Mouse (Mus musculus): ENCODE results near the gene Mtus2. TPM values are rescaled to one million over a fixed set of nuclear protein-coding genes. Genes with fewer than 3 reads are reported as not detected.

Gene Mtus2
- polyA plus RNA-seq, 1 experiment from 2014 or later, result 15.8 TPM

DNA sequence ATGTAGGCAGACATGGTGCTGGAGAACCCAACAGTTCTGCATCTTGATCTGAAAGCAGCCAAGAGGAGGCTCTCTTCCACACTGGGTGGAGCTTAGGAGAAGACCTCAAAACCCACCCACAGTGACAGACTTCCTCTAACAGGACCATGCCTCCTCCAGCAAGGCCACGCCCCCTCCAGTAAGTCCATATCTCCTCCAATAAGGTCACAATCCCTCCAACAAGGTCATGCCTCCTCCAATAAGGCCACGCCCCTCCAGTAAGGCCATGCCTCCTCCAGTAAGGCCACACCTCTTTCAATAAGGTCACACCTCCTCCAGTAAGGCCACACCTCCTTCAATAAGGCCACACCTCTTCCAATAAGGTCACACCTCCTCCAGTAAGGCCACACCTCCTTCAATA, 288.3 kb downstream of the Mtus2 start:
- H3K4me1 ChIP-seq (replicated peaks; ENCODE audit: control insufficient read depth, insufficient read depth, low read length), result no peaks in the 10 kb centered on the region
- H3K27ac ChIP-seq (ENCODE audit: low read depth, low read length), result no peak overlapping the region
- H3K9me3 ChIP-seq (ENCODE audit: control insufficient read depth), result 0 out of 2 replicates have a peak, but pooled peaks cover 3% of the 10 kb centered on the region
- ATAC-seq, result no peak
- no peak overlapping the region for H3K9ac ChIP-seq (ENCODE audit: low read depth, low read length)
- TF ChIP-seq CTCF (IDR thresholded peaks at IDR 0.05; ENCODE audit: low read depth), result no peak
- no peak overlapping the region for H3K4me2 ChIP-seq (replicated peaks; ENCODE audit: low read depth)
- H3K4me3 ChIP-seq (ENCODE audit: low read depth, low read length), result no peak overlapping the region
- WGBS, result 86% methylated on average over 2 of the region's 2 CpGs
- no peaks in the 10 kb centered on the region for H3K36me3 ChIP-seq (ENCODE audit: control insufficient read depth, insufficient read depth)
- no peaks in the 10 kb centered on the region for H3K27me3 ChIP-seq (replicated peaks; ENCODE audit: control insufficient read depth, insufficient read depth, low read length)

DNA sequence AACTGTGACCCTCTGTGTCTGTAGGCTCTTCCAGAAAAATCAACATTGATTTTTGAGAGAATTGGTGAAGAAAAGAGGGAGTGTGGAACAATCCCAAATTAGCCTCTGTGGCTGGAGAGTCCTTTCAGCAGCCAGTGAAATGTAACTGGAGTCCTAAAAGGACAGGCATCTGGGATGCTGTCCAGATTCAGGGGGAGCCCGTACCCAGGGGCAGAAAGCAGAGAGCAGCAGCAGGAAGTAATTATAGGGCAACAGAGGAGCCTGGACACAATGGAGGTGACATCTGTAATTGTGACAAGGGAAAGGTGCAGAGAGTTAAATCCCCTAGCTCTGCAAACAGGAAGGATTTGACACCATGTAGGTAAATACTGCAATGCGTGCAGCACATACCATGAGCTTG, 291.1 kb downstream of the Mtus2 start:
- 51% methylated on average over 2 of the region's 2 CpGs for WGBS
- Histone ChIP-seq H3K27me3 (replicated peaks; ENCODE audit: control insufficient read depth, insufficient read depth, low read length) (no peaks in the 10 kb centered on the region), H3K36me3 (ENCODE audit: control insufficient read depth, insufficient read depth) (no peaks in the 10 kb centered on the region), H3K27ac (ENCODE audit: low read depth, low read length) (no peak overlapping the region), H3K4me1 (replicated peaks; ENCODE audit: control insufficient read depth, insufficient read depth, low read length) (no peaks in the 10 kb centered on the region), H3K4me3 (ENCODE audit: low read depth, low read length) (no peak overlapping the region), H3K9ac (ENCODE audit: low read depth, low read length) (no peak overlapping the region), H3K4me2 (replicated peaks; ENCODE audit: low read depth) (no peak overlapping the region), H3K9me3 (ENCODE audit: control insufficient read depth) (0 out of 2 replicates have a peak, but pooled peaks cover 3% of the 10 kb centered on the region)
- no peak for ATAC-seq
- no peak for TF ChIP-seq CTCF (IDR thresholded peaks at IDR 0.05; ENCODE audit: low read depth)

DNA sequence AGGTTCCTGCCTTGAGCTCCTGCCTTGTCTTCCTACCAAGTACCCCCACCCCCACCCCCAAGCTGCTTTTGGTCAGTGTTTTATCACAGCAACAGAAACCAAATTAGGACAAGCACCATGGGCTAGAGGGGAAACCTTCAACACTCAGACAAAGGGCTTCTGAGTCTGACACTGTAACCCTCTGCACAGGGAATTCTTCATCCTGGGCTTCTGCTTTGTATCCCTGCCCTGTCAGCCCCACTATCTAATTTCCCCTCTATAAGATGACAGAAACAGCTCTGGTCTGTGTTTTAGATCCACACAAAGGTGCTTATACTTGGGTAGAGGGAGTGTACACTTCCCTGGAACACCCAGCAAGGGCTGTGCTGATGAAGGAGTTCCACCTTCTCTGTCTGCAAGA, 294.7 kb downstream of the Mtus2 start:
- no peak for ATAC-seq
- Histone ChIP-seq H3K4me3 (ENCODE audit: low read depth, low read length) (no peak overlapping the region), H3K27ac (ENCODE audit: low read depth, low read length) (no peak overlapping the region), H3K4me1 (replicated peaks; ENCODE audit: control insufficient read depth, insufficient read depth, low read length) (no peaks in the 10 kb centered on the region), H3K9ac (ENCODE audit: low read depth, low read length) (no peak overlapping the region), H3K36me3 (ENCODE audit: control insufficient read depth, insufficient read depth) (no peaks in the 10 kb centered on the region), H3K4me2 (replicated peaks; ENCODE audit: low read depth) (no peak overlapping the region), H3K9me3 (ENCODE audit: control insufficient read depth) (no peaks in the 10 kb centered on the region), H3K27me3 (replicated peaks; ENCODE audit: control insufficient read depth, insufficient read depth, low read length) (no peaks in the 10 kb centered on the region)
- no peak for TF ChIP-seq CTCF (IDR thresholded peaks at IDR 0.05; ENCODE audit: low read depth)

DNA sequence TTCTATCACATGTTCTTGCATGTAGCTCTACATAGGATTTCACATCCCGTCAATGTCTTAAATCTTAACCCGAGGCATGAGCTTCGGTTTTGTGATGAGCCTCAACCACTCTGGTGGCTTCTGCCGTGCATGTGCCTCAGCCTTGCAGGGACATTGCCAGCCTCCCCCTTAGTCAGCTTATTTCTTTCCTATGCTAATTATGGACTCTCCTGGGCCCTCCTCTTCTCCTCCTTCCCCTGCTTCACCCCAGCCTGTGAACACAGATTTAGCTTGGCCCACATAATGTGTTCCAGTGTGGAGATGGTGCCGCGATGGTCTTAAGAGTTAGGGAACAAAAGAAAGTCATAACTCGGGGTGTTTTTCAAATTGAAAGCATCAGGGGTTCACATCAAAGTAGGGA, 304.9 kb downstream of the Mtus2 start:
- no peak overlapping the region for H3K4me3 ChIP-seq (ENCODE audit: low read depth, low read length)
- no peaks in the 10 kb centered on the region for H3K9me3 ChIP-seq (ENCODE audit: control insufficient read depth)
- no peak overlapping the region for H3K27ac ChIP-seq (ENCODE audit: low read depth, low read length)
- no peak overlapping the region for H3K4me2 ChIP-seq (replicated peaks; ENCODE audit: low read depth)
- 84% methylated on average over 7 of the region's 7 CpGs for WGBS
- ATAC-seq, result no peak
- TF ChIP-seq CTCF (IDR thresholded peaks at IDR 0.05; ENCODE audit: low read depth), result no peak
- H3K9ac ChIP-seq (ENCODE audit: low read depth, low read length), result no peak overlapping the region
- 0 out of 2 replicates have a peak, but pooled peaks cover 2% of the 10 kb centered on the region for H3K27me3 ChIP-seq (replicated peaks; ENCODE audit: control insufficient read depth, insufficient read depth, low read length)
- H3K36me3 ChIP-seq (ENCODE audit: control insufficient read depth, insufficient read depth), result no peaks in the 10 kb centered on the region
- H3K4me1 ChIP-seq (replicated peaks; ENCODE audit: control insufficient read depth, insufficient read depth, low read length), result no peaks in the 10 kb centered on the region

DNA sequence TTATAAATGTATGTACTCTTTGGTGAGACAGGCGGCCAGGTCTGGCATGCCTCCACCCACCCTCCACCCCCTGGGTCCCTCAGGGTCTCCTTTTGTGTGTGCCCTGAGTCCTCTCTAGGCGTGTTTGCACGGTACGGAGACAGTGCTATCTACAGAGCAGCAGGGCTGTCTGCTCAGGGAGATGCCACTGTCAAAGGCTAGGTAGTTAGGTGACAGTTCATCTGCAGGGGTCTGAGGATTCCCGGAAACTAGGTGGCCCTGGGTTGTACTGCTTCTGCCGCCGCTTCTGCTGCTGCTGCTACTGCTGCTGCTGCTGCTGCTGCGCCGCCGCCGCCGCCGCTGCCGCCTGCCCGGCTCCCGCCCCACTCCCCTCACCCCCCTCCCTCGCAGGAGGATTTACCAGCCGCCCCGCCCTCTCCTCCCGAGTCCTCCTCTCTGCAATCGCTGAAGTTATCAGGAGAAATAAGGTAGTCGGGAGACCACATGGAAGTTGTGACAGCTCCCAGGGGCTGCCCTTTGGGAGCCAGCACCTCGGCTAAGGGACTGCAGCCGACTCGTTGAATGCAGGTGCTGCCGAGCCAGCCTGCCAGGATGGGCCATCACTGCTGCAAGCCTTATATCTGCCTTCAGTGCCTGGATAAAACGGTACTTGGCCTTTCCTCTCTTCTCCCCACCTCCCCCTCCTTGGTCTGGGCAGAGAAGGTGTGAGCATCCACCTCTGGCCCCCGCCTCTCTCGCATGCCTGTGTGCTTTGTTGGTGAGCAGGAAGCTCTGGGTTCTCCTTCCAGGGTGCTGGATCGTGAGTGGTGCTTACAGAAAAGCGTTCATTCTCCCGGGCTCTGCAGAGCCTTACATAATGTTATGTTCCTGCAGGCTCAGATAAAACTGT, 307.9 kb downstream of the Mtus2 start:
- Histone ChIP-seq H3K9me3 (ENCODE audit: control insufficient read depth) (no peaks in the 10 kb centered on the region), H3K27ac (ENCODE audit: low read depth, low read length) (no peak overlapping the region), H3K4me3 (ENCODE audit: low read depth, low read length) (peak overlapping the region; percentile 46), H3K9ac (ENCODE audit: low read depth, low read length) (peak overlapping the region; percentile 34; the same call in 1 of the 2 replicates), H3K4me1 (replicated peaks; ENCODE audit: control insufficient read depth, insufficient read depth, low read length) (no peaks in the 10 kb centered on the region), H3K36me3 (ENCODE audit: control insufficient read depth, insufficient read depth) (no peaks in the 10 kb centered on the region), H3K27me3 (replicated peaks; ENCODE audit: control insufficient read depth, insufficient read depth, low read length) (0 out of 2 replicates have a peak, but pooled peaks cover 2% of the 10 kb centered on the region), H3K4me2 (replicated peaks; ENCODE audit: low read depth) (peak overlapping the region; percentile 66)
- no peak for TF ChIP-seq CTCF (IDR thresholded peaks at IDR 0.05; ENCODE audit: low read depth)
- ATAC-seq, result no peak
- 2% methylated on average over 31 of the region's 32 CpGs for WGBS

DNA sequence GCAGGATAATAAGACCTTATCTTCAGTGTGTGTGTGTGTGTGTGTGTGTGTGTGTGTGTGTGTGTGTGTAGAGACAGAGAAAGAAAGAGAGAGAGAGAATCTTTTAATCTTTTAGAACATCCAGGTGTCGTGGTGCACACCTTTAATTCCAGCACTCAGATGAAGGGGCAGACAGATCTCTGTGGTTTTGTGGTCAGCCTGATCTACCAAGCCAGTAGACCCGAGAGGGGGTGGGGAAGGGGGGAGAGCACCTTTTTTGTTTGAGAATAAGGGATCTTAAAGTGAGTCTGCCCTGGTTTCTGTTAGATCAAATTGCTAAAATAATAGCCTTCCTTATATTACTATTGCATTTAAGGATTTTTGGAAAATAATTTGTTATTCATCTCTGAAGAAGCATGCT, 309.7 kb downstream of the Mtus2 start:
- 86% methylated on average over 2 of the region's 2 CpGs for WGBS
- H3K4me3 ChIP-seq (ENCODE audit: low read depth, low read length), result no peak overlapping the region
- no peaks in the 10 kb centered on the region for H3K9me3 ChIP-seq (ENCODE audit: control insufficient read depth)
- no peak overlapping the region for H3K9ac ChIP-seq (ENCODE audit: low read depth, low read length)
- H3K27ac ChIP-seq (ENCODE audit: low read depth, low read length), result no peak overlapping the region
- H3K4me2 ChIP-seq (replicated peaks; ENCODE audit: low read depth), result no peak overlapping the region
- H3K36me3 ChIP-seq (ENCODE audit: control insufficient read depth, insufficient read depth), result no peaks in the 10 kb centered on the region
- ATAC-seq, result no peak
- H3K4me1 ChIP-seq (replicated peaks; ENCODE audit: control insufficient read depth, insufficient read depth, low read length), result no peaks in the 10 kb centered on the region
- 0 out of 2 replicates have a peak, but pooled peaks cover 2% of the 10 kb centered on the region for H3K27me3 ChIP-seq (replicated peaks; ENCODE audit: control insufficient read depth, insufficient read depth, low read length)
- TF ChIP-seq CTCF (IDR thresholded peaks at IDR 0.05; ENCODE audit: low read depth), result no peak

Measured in intestine, postnatal 0 days (tissue).